Mouse (Mus musculus) CH12.LX (cell line): Measurements from ENCODE around the gene Gng12. TPM values are rescaled to one million over a fixed set of nuclear protein-coding genes. Genes with fewer than 3 reads are reported as not detected.

ENCODE experiments used
- DNase-seq: peaks from one replicate; pipeline ENCODE4 v3.0.0-alpha.2; 2013; ENCODE audit errors: extremely low read depth
- H3K27ac ChIP-seq: 2 replicates; pipeline ENCODE4 v1.5.1; 2012; ENCODE audit warnings: low read depth, mild to moderate bottlenecking, control low read depth, moderate library complexity; ENCODE audit not compliant: insufficient read depth
- H3K27me3 ChIP-seq: replicated peaks from 2 replicates; pipeline ENCODE3; 2012; ENCODE audit warnings: inconsistent platforms
- H3K36me3 ChIP-seq, 2 experiments: replicated peaks in 1 of 2; 2 replicates each; pipeline versions ENCODE3 to v1.6.1; 2012; ENCODE audit warnings: inconsistent platforms in 1 of 2, low read length in 1 of 2, mild to moderate bottlenecking in 1 of 2, mixed read lengths in 1 of 2, moderate library complexity in 1 of 2; ENCODE audit not compliant: control insufficient read depth in 1 of 2, insufficient read depth in 1 of 2
- H3K4me1 ChIP-seq, 2 experiments: 2 replicates each; pipeline ENCODE4 v1.6.1; 2012; ENCODE audit warnings: inconsistent platforms in 1 of 2, moderate library complexity in 1 of 2; ENCODE audit not compliant: insufficient read depth in 2 of 2, control insufficient read depth in 1 of 2
- H3K4me2 ChIP-seq: 2 replicates; pipeline ENCODE4 v1.6.1; 2012; ENCODE audit warnings: low read depth, mild to moderate bottlenecking, control low read depth; ENCODE audit not compliant: poor library complexity, insufficient read depth, severe bottlenecking
- H3K4me3 ChIP-seq, 3 experiments: fragments of 150-350 bp in 1 of 3; sonication (generic) in 1 of 3; replicated peaks in 1 of 3; 2 replicates each; pipeline versions ENCODE3 to v1.5.1; 2011 to 2012; ENCODE audit warnings: low read depth in 2 of 3, low read length in 2 of 3, mild to moderate bottlenecking in 2 of 3, moderate library complexity in 2 of 3, control low read depth in 1 of 3, improper control_type of control experiment in 1 of 3, inconsistent platforms in 1 of 3, mixed read lengths in 1 of 3; ENCODE audit not compliant: poor library complexity in 1 of 3
- H3K79me2 ChIP-seq: replicated peaks from 2 replicates; pipeline ENCODE4 v1.6.1; 2012; ENCODE audit warnings: mild to moderate bottlenecking, moderate library complexity; ENCODE audit not compliant: control insufficient read depth, poor library complexity, insufficient read depth, severe bottlenecking; ENCODE audit errors: extremely low read depth
- H3K9ac ChIP-seq: 2 replicates; pipeline ENCODE4 v1.6.1; 2012; ENCODE audit warnings: low read depth, mild to moderate bottlenecking, control low read depth, moderate library complexity; ENCODE audit not compliant: insufficient read depth
- H3K9me3 ChIP-seq: replicated peaks from 2 replicates; pipeline ENCODE3; 2012; ENCODE audit warnings: low read length, inconsistent platforms, mixed read lengths
- BHLHE40 ChIP-seq: IDR thresholded peaks from 2 replicates; pipeline ENCODE4 v1.6.1; 2011; ENCODE audit warnings: mild to moderate bottlenecking, low read depth, low read length, improper control_type of control experiment
- CHD1 ChIP-seq: IDR thresholded peaks from 2 replicates; pipeline ENCODE4 v1.6.1; 2012; ENCODE audit warnings: low read depth, low read length, improper control_type of control experiment, inconsistent platforms
- ELF1 ChIP-seq: IDR thresholded peaks from 2 replicates; pipeline ENCODE4 v1.6.1; 2014; ENCODE audit warnings: low read depth, mild to moderate bottlenecking, inconsistent platforms, low read length, improper control_type of control experiment
- ETS1 ChIP-seq: conservative IDR thresholded peaks from 2 replicates; pipeline ENCODE4 v1.6.1; 2012; ENCODE audit warnings: low read depth, mild to moderate bottlenecking, inconsistent platforms, low read length, improper control_type of control experiment, moderate library complexity
- IRF4 ChIP-seq: IDR thresholded peaks from 2 replicates; pipeline ENCODE4 v1.6.1; 2014; ENCODE audit warnings: low read depth, mild to moderate bottlenecking, inconsistent platforms, low read length, improper control_type of control experiment
- JUND ChIP-seq: conservative IDR thresholded peaks from 2 replicates; pipeline ENCODE4 v1.6.1; 2011; ENCODE audit warnings: low read depth, low read length, improper control_type of control experiment
- MAFK ChIP-seq: IDR thresholded peaks from 2 replicates; pipeline ENCODE4 v1.6.1; 2011; ENCODE audit warnings: low read length, improper control_type of control experiment; ENCODE audit not compliant: insufficient replicate concordance
- MAX ChIP-seq: IDR thresholded peaks from 2 replicates; pipeline ENCODE4 v1.6.1; 2011; ENCODE audit warnings: low read length, improper control_type of control experiment
- MYC ChIP-seq: IDR thresholded peaks from 2 replicates; pipeline ENCODE4 v1.6.1; 2011; ENCODE audit warnings: low read depth, mild to moderate bottlenecking, improper control_type of control experiment, low read length
- NELFE ChIP-seq: IDR thresholded peaks from 2 replicates; pipeline ENCODE4 v1.6.1; 2011; ENCODE audit warnings: low read depth, low read length, improper control_type of control experiment
- PAX5 ChIP-seq: IDR thresholded peaks from 2 replicates; pipeline ENCODE4 v1.6.1; 2012; ENCODE audit warnings: low read length, inconsistent platforms, mixed read lengths
- RAD21 ChIP-seq: IDR thresholded peaks from 2 replicates; pipeline ENCODE4 v1.6.1; 2011; ENCODE audit warnings: low read depth, mild to moderate bottlenecking, low read length, improper control_type of control experiment, moderate library complexity
- SIN3A ChIP-seq: IDR thresholded peaks from 2 replicates; pipeline ENCODE4 v1.6.1; 2012; ENCODE audit warnings: low read length, improper control_type of control experiment, inconsistent platforms
- SMC3 ChIP-seq: IDR thresholded peaks from 2 replicates; pipeline ENCODE4 v1.6.1; 2011; ENCODE audit warnings: low read depth, low read length, improper control_type of control experiment
- TCF12 ChIP-seq: IDR thresholded peaks from 2 replicates; pipeline ENCODE4 v1.6.1; 2014; ENCODE audit warnings: low read depth, mild to moderate bottlenecking, inconsistent platforms, low read length, improper control_type of control experiment
- USF1 ChIP-seq: IDR thresholded peaks from 2 replicates; pipeline ENCODE4 v1.6.1; 2014; ENCODE audit warnings: low read depth, mild to moderate bottlenecking, inconsistent platforms, low read length, improper control_type of control experiment
- ZKSCAN1 ChIP-seq: IDR thresholded peaks from 2 replicates; pipeline ENCODE4 v1.6.1; 2012; ENCODE audit warnings: low read depth, inconsistent platforms, low read length, improper control_type of control experiment, borderline replicate concordance
- dilution Hi-C: fragments of 300-500 bp; cut with MboI; formaldehyde crosslinking; loops from 2 replicates; pipeline ENCODE4 v1.14.3; 2020; ENCODE audit warnings: low sequenced_read_pairs; ENCODE audit not compliant: extremely low pct_unique_long_range_greater_than_20kb, extremely low pct_ligation_motif_present
- in situ Hi-C: fragments of 300-500 bp; cut with MboI; formaldehyde crosslinking; loops from 3 replicates; pipeline ENCODE4 v1.14.3; 2019; ENCODE audit warnings: low sequenced_read_pairs, low pct_ligation_motif_present, low pct_unique_long_range_greater_than_20kb, mixed read lengths
- polyA plus RNA-seq: library from polyadenylated mRNA; unstranded; fragments of >175 nt; gene quantifications from 2 replicates; pipeline ENCODE4 v1.2.1, GENCODE M21; 2012; ENCODE audit warnings: low read depth; ENCODE audit not compliant: insufficient read length
- total RNA-seq, 2 experiments: library from RNA; depleted of rRNA; stranded (reverse); fragments of 300-350 nt in 1 of 2; fragments of >200 nt in 1 of 2; gene quantifications; 2 replicates each; pipeline ENCODE4 v1.2.3; 2012 to 2014

Gng12 gene
- total and polyA plus RNA-seq, 3 experiments: 3.9 to 20.8 (median 12.2) TPM

GRCm38 (mm10) chr6:66848936-66849335 is 47.3 kb upstream of the Gng12 start:
- no peaks in the 10 kb centered on the region for H3K9me3 ChIP-seq
- no peak overlapping the region for H3K4me3 ChIP-seq
- no peak for DNase-seq
- in situ Hi-C loops: loop anchor here (10.0 to 25.0 kb wide), 2 partner anchors 96 to 313 kb away; no protein-coding TSS in a partner anchor
- no peak overlapping the region for H3K9ac ChIP-seq
- TF ChIP-seq MYC: no peak
- TF ChIP-seq NELFE: no peak
- TF ChIP-seq RAD21: no peak
- TF ChIP-seq PAX5: no peak
- no peak for TF ChIP-seq MAX
- no peak for TF ChIP-seq ELF1
- TF ChIP-seq ZKSCAN1: no peak
- TF ChIP-seq MAFK: no peak
- TF ChIP-seq JUND: no peak
- TF ChIP-seq ETS1: no peak
- TF ChIP-seq TCF12: no peak
- TF ChIP-seq IRF4: no peak
- TF ChIP-seq SIN3A: no peak
- TF ChIP-seq, all 38 proteins: peak for 0
- Histone ChIP-seq H3K27me3 (no peaks in the 10 kb centered on the region), H3K36me3 (no peaks in the 10 kb centered on the region), H3K79me2 (no peaks in the 10 kb centered on the region), H3K4me2 (no peak overlapping the region), H3K27ac (no peak overlapping the region), H3K4me1 (no peaks in the 10 kb centered on the region)
- dilution Hi-C loops: no loop called here

GRCm38 (mm10) chr6:66856236-66856635 is 40.0 kb upstream of the Gng12 start:
- TF ChIP-seq CHD1: no peak
- TF ChIP-seq SMC3: no peak
- no peak for TF ChIP-seq TCF12
- TF ChIP-seq RAD21: no peak
- no peak for TF ChIP-seq USF1
- TF ChIP-seq BHLHE40: no peak
- Histone ChIP-seq H3K4me1 (no peaks in the 10 kb centered on the region), H3K36me3 (no peaks in the 10 kb centered on the region), H3K4me3 (no peak overlapping the region), H3K27me3 (no peaks in the 10 kb centered on the region), H3K79me2 (no peaks in the 10 kb centered on the region), H3K9me3 (no peaks in the 10 kb centered on the region), H3K27ac (no peak overlapping the region), H3K4me2 (no peak overlapping the region), H3K9ac (no peak overlapping the region)
- in situ Hi-C loops: no loop called here
- DNase-seq: no peak
- dilution Hi-C loops: no loop called here
